Mouse (Mus musculus) kidney, adult 18-20 months (tissue): ENCODE data around the gene Rbm5.

ENCODE experiments used
- DNase-seq: peaks from one replicate; pipeline ENCODE4 v3.0.0; 2021

Gene Rbm5

GRCm38 (mm10) chr9:107699376-107699980 is 71.3 kb downstream of the Rbm5 start:
- no peak for DNase-seq

GRCm38 (mm10) chr9:107698611-107699190 is 72.1 kb downstream of the Rbm5 start:
- peak; percentile 55 for DNase-seq

GRCm38 (mm10) chr9:107697811-107698521 is 72.8 kb downstream of the Rbm5 start:
- no peak for DNase-seq

GRCm38 (mm10) chr9:107696845-107697610 is 73.8 kb downstream of the Rbm5 start:
- DNase-seq = peak; percentile 48

GRCm38 (mm10) chr9:107696106-107696479 is 74.7 kb downstream of the Rbm5 start:
- no peak for DNase-seq

- DNase-seq = no peak
Observed at GRCm38 (mm10) chr9:107695441-107696105, 75.2 kb downstream of the Rbm5 start.

GRCm38 (mm10) chr9:107694627-107695026 is 76.2 kb downstream of the Rbm5 start:
- DNase-seq = no peak

GRCm38 (mm10) chr9:107693433-107693987 is 77.3 kb downstream of the Rbm5 start:
- DNase-seq = no peak

GRCm38 (mm10) chr9:107692785-107693184 is 78.0 kb downstream of the Rbm5 start:
- DNase-seq = no peak

GRCm38 (mm10) chr9:107690391-107690790 is 80.4 kb downstream of the Rbm5 start:
- no peak for DNase-seq
